Mouse (Mus musculus): ENCODE data around the gene Rnf220. TPM values are rescaled to one million over a fixed set of nuclear protein-coding genes. Genes with fewer than 3 reads are reported as not detected.

Gene Rnf220
- polyA plus RNA-seq, 1 experiment from 2014 or later: 34.1 TPM

DNA sequence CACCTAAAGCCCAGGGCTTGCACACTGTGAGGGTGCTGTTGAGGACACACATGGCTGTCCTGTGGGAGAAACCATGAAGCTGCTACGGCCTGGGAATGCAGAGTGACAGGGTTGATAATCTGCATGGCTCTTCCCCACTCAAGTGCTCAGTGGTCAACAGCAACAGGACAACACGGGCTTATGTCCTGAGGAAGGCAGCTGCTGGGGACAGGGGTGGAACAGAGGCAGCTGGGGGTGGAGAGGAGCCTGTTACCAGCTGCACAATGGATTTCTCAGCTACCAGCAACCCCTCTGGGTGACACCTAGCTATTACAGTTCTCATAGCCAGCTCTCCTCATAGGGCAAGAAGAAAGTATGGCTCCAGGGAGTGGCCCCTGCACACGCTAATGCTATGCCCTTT is 169.9 kb downstream of the Rnf220 start:
- H3K9ac ChIP-seq: no peak overlapping the region
- WGBS: 66% methylated on average over 3 of the region's 3 CpGs
- no peak overlapping the region for H3K4me2 ChIP-seq
- H3K4me3 ChIP-seq: no peak overlapping the region
- no peaks in the 10 kb centered on the region for H3K36me3 ChIP-seq
- peaks cover 25% of the 10 kb centered on the region for H3K27me3 ChIP-seq
- H3K4me1 ChIP-seq (replicated peaks): 0 out of 2 replicates have a peak, but pooled peaks cover 3% of the 10 kb centered on the region
- ATAC-seq (replicated peaks; ENCODE audit: insufficient number of reproducible peaks, insufficient read depth, low FRiP score, low read depth): no peak
- no peaks in the 10 kb centered on the region for H3K9me3 ChIP-seq (replicated peaks)
- H3K27ac ChIP-seq: no peak overlapping the region

DNA sequence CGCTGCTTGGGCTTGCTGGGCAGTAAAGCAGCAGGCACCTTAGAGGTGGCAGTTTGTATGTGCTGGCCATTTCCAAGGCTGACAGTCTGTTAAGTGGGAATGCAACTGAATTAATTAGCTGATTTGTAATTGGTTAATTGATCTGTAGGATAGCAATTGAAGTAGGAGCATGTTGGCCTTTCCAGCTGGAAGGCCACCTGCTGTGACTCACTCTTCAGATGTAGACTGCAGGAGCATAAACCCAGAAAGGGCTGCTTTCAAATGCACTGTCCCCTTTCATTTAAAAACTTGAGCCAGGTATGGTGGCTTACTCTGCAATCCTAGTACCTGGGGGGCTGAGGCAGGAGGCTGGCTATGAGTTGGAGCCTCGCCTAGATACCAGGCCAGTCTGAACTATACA is 171.8 kb downstream of the Rnf220 start:
- H3K9me3 ChIP-seq (replicated peaks): no peaks in the 10 kb centered on the region
- WGBS: 83% methylated on average over 2 of the region's 2 CpGs
- H3K4me3 ChIP-seq: no peak overlapping the region
- ATAC-seq (replicated peaks; ENCODE audit: insufficient number of reproducible peaks, insufficient read depth, low FRiP score, low read depth): no peak
- H3K36me3 ChIP-seq: no peaks in the 10 kb centered on the region
- peaks cover 42% of the 10 kb centered on the region for H3K27me3 ChIP-seq
- H3K27ac ChIP-seq: no peak overlapping the region
- no peak overlapping the region for H3K9ac ChIP-seq
- H3K4me2 ChIP-seq: no peak overlapping the region
- H3K4me1 ChIP-seq (replicated peaks): no peaks in the 10 kb centered on the region

DNA sequence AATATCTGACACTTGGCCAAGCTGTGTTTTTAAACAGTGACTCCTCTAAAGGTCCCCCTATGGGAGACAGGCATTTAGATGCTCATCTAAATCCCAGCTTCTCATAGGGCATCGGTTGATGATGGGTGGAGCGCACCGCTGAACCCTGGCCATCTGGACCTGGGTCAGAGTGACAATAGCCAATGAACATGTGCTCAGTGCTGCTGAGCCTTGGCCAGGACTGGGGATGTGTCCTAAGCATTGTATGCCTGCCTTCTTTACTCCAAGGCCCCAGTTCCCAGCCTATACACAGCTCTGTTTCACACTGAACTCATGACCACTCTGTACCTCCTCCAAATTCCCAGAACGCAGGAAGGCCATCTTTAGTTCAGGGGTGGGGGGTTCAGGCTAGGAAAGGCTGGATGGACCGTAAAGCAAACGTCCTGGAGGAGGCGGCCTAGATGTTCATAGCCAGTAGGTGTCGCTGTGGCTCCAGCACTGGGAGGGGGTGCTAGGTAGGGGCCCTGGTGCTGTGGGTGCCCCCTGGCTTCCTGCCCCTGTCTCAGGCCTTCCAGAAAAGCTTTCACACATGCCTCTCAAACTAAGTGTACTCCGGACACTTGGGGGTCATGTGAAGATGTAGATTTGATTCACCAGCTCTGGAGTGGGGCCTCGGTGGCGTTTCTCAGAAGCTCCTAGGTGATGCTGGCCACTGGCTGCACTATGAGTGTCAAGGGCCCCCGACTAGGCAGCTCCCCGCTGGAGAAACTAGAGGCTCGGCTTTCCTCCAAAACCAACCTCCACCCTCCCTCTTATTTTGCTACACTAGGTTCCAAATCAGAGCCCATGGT is 173.1 kb downstream of the Rnf220 start:
- Histone ChIP-seq H3K36me3 (no peaks in the 10 kb centered on the region), H3K9me3 (replicated peaks) (no peaks in the 10 kb centered on the region), H3K9ac (no peak overlapping the region), H3K4me3 (no peak overlapping the region), H3K4me1 (replicated peaks) (no peaks in the 10 kb centered on the region), H3K27me3 (peaks cover 52% of the 10 kb centered on the region), H3K4me2 (no peak overlapping the region), H3K27ac (no peak overlapping the region)
- WGBS: 28% methylated on average over 14 of the region's 14 CpGs
- no peak for ATAC-seq (replicated peaks; ENCODE audit: insufficient number of reproducible peaks, insufficient read depth, low FRiP score, low read depth)

DNA sequence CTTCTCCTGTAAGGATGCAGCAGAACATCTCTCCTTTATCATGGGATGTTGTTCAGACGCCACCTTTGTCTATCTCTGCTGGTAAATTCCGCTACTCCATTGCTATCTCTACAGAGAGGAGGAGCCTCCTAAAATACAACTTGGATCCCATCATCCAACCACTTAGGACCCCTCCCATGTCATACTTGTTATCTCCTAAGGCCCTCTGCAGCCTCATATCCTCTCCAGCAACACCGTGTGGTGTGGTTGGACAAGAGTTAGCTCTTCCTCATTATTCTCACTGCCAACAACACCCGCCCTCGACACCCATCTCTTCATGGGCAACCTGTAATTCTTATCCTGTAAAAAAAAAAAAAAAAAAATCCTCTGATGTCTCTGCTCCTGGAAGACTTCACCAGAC is 175.8 kb downstream of the Rnf220 start:
- WGBS: 59% methylated on average over 5 of the region's 5 CpGs

DNA sequence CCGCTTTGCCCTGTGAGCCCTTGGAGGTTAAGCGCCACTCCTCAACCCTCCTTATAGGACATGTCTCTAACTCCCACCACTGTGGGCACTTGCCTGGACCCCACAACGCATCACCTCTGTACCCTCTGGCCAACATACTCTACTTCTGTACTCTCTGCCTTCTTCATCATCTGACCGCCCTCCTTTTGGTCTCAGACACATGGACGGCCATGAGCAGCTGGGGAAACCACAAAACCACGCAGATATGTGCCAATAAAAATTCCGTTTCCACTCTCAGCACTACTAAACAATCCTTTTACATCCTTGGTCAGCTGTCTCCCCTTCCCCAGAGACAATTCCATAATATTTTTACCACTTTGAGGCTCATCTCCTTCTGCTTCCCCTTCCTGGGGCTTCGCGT is 178.3 kb downstream of the Rnf220 start:
- Histone ChIP-seq H3K27ac (no peak overlapping the region), H3K36me3 (no peaks in the 10 kb centered on the region), H3K4me1 (replicated peaks) (no peaks in the 10 kb centered on the region), H3K4me3 (no peak overlapping the region), H3K4me2 (no peak overlapping the region), H3K9me3 (replicated peaks) (no peaks in the 10 kb centered on the region), H3K27me3 (peaks cover 94% of the 10 kb centered on the region), H3K9ac (no peak overlapping the region)
- ATAC-seq (replicated peaks; ENCODE audit: insufficient number of reproducible peaks, insufficient read depth, low FRiP score, low read depth): no peak
- 92% methylated on average over 9 of the region's 9 CpGs for WGBS

More for the DNA sequence above, 175.8 kb downstream of the Rnf220 start:
- no peaks in the 10 kb centered on the region for H3K9me3 ChIP-seq (replicated peaks)
- H3K9ac ChIP-seq: no peak overlapping the region
- H3K4me3 ChIP-seq: no peak overlapping the region
- H3K27ac ChIP-seq: no peak overlapping the region
- no peak overlapping the region for H3K4me2 ChIP-seq
- H3K4me1 ChIP-seq (replicated peaks): no peaks in the 10 kb centered on the region
- no peaks in the 10 kb centered on the region for H3K36me3 ChIP-seq
- no peak for ATAC-seq (replicated peaks; ENCODE audit: insufficient number of reproducible peaks, insufficient read depth, low FRiP score, low read depth)
- peaks cover 71% of the 10 kb centered on the region for H3K27me3 ChIP-seq

DNA sequence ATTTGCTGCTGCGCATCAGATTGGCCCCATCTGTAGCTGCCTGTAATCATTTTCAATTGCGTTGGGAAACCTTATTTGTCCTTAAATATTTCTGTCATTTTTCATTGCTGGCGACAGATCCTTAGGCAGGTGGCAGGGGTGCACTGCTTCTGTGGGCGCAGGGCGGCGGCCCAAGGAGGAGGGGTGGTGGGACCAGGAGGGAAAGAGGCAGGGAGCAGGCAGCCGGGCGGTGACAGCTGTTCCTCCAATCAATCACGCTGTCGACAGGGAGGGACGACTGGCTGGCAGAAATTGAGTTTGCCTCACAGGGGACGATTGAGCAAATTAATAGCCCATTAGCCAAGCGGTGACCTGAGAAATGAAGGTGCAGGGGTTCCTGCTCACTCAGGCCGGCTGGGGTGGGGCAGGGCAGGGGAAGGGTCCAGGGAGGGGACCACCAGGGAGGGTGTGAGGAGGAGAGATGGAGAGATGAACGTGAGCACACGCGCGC is 179.1 kb downstream of the Rnf220 start:
- Histone ChIP-seq H3K9me3 (replicated peaks) (no peaks in the 10 kb centered on the region), H3K27ac (no peak overlapping the region), H3K27me3 (peaks cover 97% of the 10 kb centered on the region), H3K36me3 (no peaks in the 10 kb centered on the region), H3K4me3 (no peak overlapping the region), H3K9ac (no peak overlapping the region), H3K4me2 (no peak overlapping the region), H3K4me1 (replicated peaks) (peaks cover 5% of the 10 kb centered on the region)
- no peak for ATAC-seq (replicated peaks; ENCODE audit: insufficient number of reproducible peaks, insufficient read depth, low FRiP score, low read depth)
- WGBS: 11% methylated on average over 18 of the region's 18 CpGs

DNA sequence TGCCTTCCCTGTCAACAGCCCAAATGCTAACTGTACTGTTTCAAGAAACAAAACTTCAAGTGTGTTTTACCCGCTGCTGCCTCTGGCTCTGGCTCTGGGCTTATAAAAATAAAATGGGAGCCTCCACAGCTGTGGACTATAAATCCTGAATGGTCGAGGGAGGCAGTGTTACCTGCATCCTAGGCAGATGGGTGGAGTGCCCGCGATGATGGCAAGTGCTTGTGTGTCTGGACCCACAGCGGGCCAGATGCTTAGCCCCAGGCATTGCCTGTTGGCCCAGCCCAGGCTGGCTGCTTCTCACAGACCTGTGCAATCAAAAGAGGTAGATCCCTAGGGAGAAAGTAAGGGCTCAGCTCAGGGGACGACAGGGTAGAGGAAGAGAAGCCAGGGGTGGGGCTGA is 180.1 kb downstream of the Rnf220 start:
- Histone ChIP-seq H3K4me1 (replicated peaks) (peaks cover 12% of the 10 kb centered on the region), H3K9me3 (replicated peaks) (no peaks in the 10 kb centered on the region), H3K4me3 (no peak overlapping the region), H3K27me3 (peaks cover 96% of the 10 kb centered on the region), H3K4me2 (no peak overlapping the region), H3K36me3 (no peaks in the 10 kb centered on the region), H3K27ac (no peak overlapping the region), H3K9ac (no peak overlapping the region)
- 55% methylated on average over 6 of the region's 6 CpGs for WGBS
- 0 out of 2 replicates have a peak, but pooled peaks have one; percentile 19 for ATAC-seq (replicated peaks; ENCODE audit: insufficient number of reproducible peaks, insufficient read depth, low FRiP score, low read depth)

DNA sequence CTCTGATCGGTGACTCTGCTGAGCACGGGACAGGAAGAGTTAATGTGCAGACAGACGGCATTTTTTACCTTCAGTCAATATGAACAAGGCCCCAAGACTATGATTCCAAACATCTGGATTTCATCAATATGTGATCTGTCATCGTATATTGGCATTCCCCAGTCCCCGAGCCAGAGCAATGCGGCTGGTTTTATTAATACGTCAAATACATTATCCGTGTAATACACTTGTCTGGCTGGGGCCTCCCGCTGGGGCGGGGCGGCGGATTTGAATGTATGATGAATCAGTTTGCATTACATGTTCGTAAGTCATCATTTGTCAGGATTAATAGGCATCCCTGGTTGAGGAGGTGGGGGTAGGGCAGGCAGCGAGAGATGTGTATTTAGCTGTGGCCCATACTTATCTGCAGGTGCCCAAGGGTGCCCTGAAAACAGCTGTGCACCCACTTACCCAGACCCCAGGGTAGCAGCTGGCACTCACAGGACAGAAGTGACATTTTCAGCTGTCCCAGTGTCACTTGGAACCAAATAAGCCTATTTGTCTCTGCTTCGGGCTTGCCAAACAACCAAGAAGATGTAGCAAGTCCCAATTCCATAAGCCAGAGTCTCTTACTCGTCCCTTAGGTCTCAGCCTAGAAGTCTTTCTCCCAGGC is 181.9 kb downstream of the Rnf220 start:
- Histone ChIP-seq H3K36me3 (no peaks in the 10 kb centered on the region), H3K4me1 (replicated peaks) (peaks cover 12% of the 10 kb centered on the region), H3K27ac (no peak overlapping the region), H3K27me3 (peaks cover 84% of the 10 kb centered on the region), H3K4me2 (no peak overlapping the region), H3K4me3 (no peak overlapping the region), H3K9ac (no peak overlapping the region), H3K9me3 (replicated peaks) (no peaks in the 10 kb centered on the region)
- 78% methylated on average over 16 of the region's 16 CpGs for WGBS
- no peak for ATAC-seq (replicated peaks; ENCODE audit: insufficient number of reproducible peaks, insufficient read depth, low FRiP score, low read depth)

DNA sequence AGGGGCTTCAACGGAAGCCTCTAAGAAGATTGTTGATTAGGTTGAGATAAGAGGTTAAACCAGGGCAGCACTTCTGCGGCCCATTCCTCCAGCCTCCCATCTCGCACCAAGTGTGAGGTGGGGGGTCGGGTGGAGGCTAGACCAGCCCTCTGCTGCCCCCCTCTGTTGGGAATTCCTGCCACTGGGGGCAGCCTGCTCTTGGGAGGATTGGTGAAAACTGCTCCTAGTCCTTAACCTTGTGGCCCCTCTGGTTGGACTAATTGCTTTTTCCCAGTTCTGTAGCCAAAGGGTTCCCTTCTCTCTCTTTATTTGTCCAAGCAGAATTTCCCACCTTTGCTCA is 183.8 kb downstream of the Rnf220 start:
- peaks cover 65% of the 10 kb centered on the region for H3K27me3 ChIP-seq
- peaks cover 12% of the 10 kb centered on the region for H3K4me1 ChIP-seq (replicated peaks)
- H3K4me3 ChIP-seq: peak overlapping the region; percentile 13; the same call in 1 of the 2 replicates
- no peak for ATAC-seq (replicated peaks; ENCODE audit: insufficient number of reproducible peaks, insufficient read depth, low FRiP score, low read depth)
- peak overlapping the region; percentile 49 for H3K4me2 ChIP-seq
- no peak overlapping the region for H3K27ac ChIP-seq
- 11% methylated on average over 4 of the region's 4 CpGs for WGBS
- no peak overlapping the region for H3K9ac ChIP-seq
- H3K36me3 ChIP-seq: no peaks in the 10 kb centered on the region
- no peaks in the 10 kb centered on the region for H3K9me3 ChIP-seq (replicated peaks)

DNA sequence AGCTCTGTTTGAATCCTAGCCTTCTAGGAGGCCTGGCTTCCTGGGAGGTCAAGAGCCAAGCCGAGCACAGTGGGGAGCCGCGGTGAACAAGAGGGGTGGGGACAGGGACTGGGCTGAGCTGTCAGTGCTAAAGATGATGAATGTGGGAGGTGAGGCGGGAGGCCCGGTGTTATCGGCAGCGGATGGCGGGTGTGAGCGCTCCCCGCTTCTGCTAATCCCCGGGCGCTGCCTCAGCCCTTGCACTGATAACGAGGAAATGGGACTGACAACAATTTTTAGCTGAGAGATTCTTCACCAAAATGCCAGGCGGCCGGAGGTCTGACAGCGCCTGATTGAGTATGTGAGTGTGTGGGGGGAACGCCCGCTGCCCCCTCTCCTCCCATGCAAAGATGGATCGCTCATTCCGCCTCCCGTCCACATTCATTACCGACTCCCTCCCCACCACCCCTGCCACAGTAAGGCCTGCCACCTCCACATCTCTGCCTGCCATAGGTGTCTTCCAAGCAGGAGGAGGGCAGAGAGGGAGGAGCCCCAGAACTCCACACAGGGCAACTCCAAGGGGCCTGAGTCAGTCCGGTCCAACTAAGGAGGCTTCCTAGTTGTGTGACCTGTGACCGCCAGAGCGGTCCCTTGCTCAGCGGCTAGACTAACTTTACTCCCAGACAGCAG is 184.3 kb downstream of the Rnf220 start:
- Histone ChIP-seq H3K36me3 (no peaks in the 10 kb centered on the region), H3K27ac (no peak overlapping the region), H3K9me3 (replicated peaks) (no peaks in the 10 kb centered on the region), H3K4me3 (peak overlapping the region; percentile 13; the same call in 1 of the 2 replicates), H3K4me2 (peak overlapping the region; percentile 49), H3K4me1 (replicated peaks) (peaks cover 12% of the 10 kb centered on the region), H3K27me3 (peaks cover 63% of the 10 kb centered on the region), H3K9ac (no peak overlapping the region)
- 0 out of 2 replicates have a peak, but pooled peaks have one; percentile 8 for ATAC-seq (replicated peaks; ENCODE audit: insufficient number of reproducible peaks, insufficient read depth, low FRiP score, low read depth)
- WGBS: 7% methylated on average over 26 of the region's 26 CpGs

DNA sequence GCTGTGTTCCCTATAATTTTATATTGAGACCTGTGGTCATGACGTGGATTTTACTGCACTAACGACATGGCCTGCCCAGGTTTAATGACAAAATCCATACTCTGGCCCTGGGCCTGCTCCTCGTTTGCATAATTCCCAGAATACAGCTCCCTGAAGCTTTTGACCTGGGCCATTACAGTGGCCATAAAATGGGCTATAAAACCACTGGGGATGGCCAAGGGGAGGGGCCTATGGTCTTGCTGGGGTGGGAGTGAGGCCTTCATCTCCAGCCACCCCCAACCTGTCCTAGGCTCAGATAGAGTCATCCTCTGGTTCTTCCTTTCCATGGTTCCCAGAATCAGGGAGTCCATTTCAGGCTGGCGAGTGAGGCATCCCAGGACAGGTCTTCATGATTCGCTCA is 185.0 kb downstream of the Rnf220 start:
- no peaks in the 10 kb centered on the region for H3K36me3 ChIP-seq
- H3K9ac ChIP-seq: no peak overlapping the region
- H3K4me2 ChIP-seq: no peak overlapping the region
- ATAC-seq (replicated peaks; ENCODE audit: insufficient number of reproducible peaks, insufficient read depth, low FRiP score, low read depth): no peak
- peaks cover 12% of the 10 kb centered on the region for H3K4me1 ChIP-seq (replicated peaks)
- 57% methylated on average over 5 of the region's 5 CpGs for WGBS
- no peak overlapping the region for H3K27ac ChIP-seq
- H3K4me3 ChIP-seq: no peak overlapping the region
- peaks cover 63% of the 10 kb centered on the region for H3K27me3 ChIP-seq
- H3K9me3 ChIP-seq (replicated peaks): no peaks in the 10 kb centered on the region

Data from heart, embryonic 15.5 days (tissue).